ENCODE assay signal across 7 mouse cellular contexts in genomic region chr3:50443421-50443916, GRCm38 (mm10). TPM values are rescaled to one million over a fixed set of nuclear protein-coding genes. Genes with fewer than 3 reads are reported as not detected.
DNase-seq lines count a peak whose midpoint lies in the region; ATAC-seq and TF ChIP-seq lines count a peak whose summit lies in the region.

Gene Slc7a11 (minus strand): TSS chr3:50443614.

- H3ac ChIP-seq in C2C12 (ENCODE audit: control insufficient read depth, insufficient read length, low read depth) = peak within 1 kb of the TSS; percentile 10

- peak within 1 kb of the TSS; percentile 0 for H3K4me3 ChIP-seq in C2C12 (ENCODE audit: insufficient read depth, poor library complexity, severe bottlenecking)

- ATAC-seq in megakaryocyte, adult 5-6 weeks (ENCODE audit: poor library complexity, severe bottlenecking) = peak; percentile 84

- intact Hi-C loops in heart, postnatal 14 days (cut with DNase I) = no loop called here
- intact Hi-C loops in left cerebral cortex, postnatal 10 days (cut with DNase I) = no loop called here

- no peak for TF ChIP-seq CTCF in C2C12 (IDR thresholded peaks at IDR 0.05; ENCODE audit: control insufficient read depth, insufficient read depth, insufficient read length)

- no peaks in the 10 kb centered on the region for H3K79me2 ChIP-seq in C2C12 (ENCODE audit: control insufficient read depth, insufficient read depth)

- no peaks in the 10 kb centered on the region for H3K36me3 ChIP-seq in C2C12 (ENCODE audit: control insufficient read depth, insufficient read depth)

- peak; percentile 94 for DNase-seq in 416B (ENCODE audit: low read depth)
- peak; percentile 69 for DNase-seq in embryo, embryonic 11 days
- peak; percentile 4 to 18 for DNase-seq in heart, postnatal 14 days
- peak in 1 of 2 experiments; percentile 40 for DNase-seq in left cerebral cortex, postnatal 10 days (ENCODE audit: extremely low spot score in 1 of 2, low spot score in 2 of 2)
- DNase-seq in right cerebral cortex, postnatal 25 days = peak; percentile 35

- H3K79me3 ChIP-seq in C2C12 (ENCODE audit: low read depth) = no peaks in the 10 kb centered on the region

- H3K27me3 ChIP-seq in C2C12 (ENCODE audit: control insufficient read depth, insufficient read depth, insufficient read length) = no peaks in the 10 kb centered on the region

TF ChIP-seq in C2C12, 6 proteins besides CTCF, POLR2A, EP300 and RAD21:
- no peak for TF ChIP-seq FOSL1 (IDR thresholded peaks at IDR 0.05; ENCODE audit: insufficient read depth, low read length, poor library complexity, severe bottlenecking)
- TF ChIP-seq CEBPB (IDR thresholded peaks at IDR 0.05; ENCODE audit: low read depth) = peak; percentile 72
- no peak for TF ChIP-seq MYOG (IDR thresholded peaks at IDR 0.05; ENCODE audit: control insufficient read depth, extremely low read depth, insufficient read length)
- TF ChIP-seq MYOD1 (IDR thresholded peaks at IDR 0.05; ENCODE audit: control insufficient read depth, insufficient read length, low read depth) = no peak
- no peak for TF ChIP-seq MAX (IDR thresholded peaks at IDR 0.05)

RNA-seq across cellular contexts. Expression of gene Slc7a11, which starts in this region (rescaled TPM):
- 3.1 TPM for polyA plus RNA-seq in C2C12 (2012; fragmentation: generic; extraction: Trizol)
- total RNA-seq in heart, postnatal 14 days (2021) = 1 to 10 TPM in 1 of 2 experiments, under 1 TPM in 1; 0.17 to 1.4 TPM
- total RNA-seq in left cerebral cortex, postnatal 10 days (2021) = 10 to 100 TPM; 15.4 to 23.0 TPM
- total RNA-seq in megakaryocyte, adult 5-6 weeks (2015) = 11.9 and 12.1 TPM in 2 replicates
- total RNA-seq in megakaryocyte, adult 5-6 weeks (2017) = 13.5 and 14.1 TPM in 2 replicates

Comparison
In these comparisons a context has a peak if more than half of its experiments do, and no peak if none do; other contexts are left out.
1. RNA of gene Slc7a11 (total RNA-seq): 15.4 to 23.0 TPM in left cerebral cortex, postnatal 10 days and 11.9 to 14.1 TPM in megakaryocyte, adult 5-6 weeks; 0.17 to 1.4 TPM in heart, postnatal 14 days; every median in the first group is over 4 times any median in the second.